Mouse (Mus musculus) common myeloid progenitor, adult 5-6 weeks (primary cell): ENCODE data around the gene Kctd10. TPM values are rescaled to one million over a fixed set of nuclear protein-coding genes. Genes with fewer than 3 reads are reported as not detected.

ENCODE experiments used
- ATAC-seq: replicated peaks from 2 replicates; pipeline ENCODE4 v1.8.0; 2016; ENCODE audit warnings: low read depth, mild to moderate bottlenecking, moderate TSS enrichment, inconsistent platforms; ENCODE audit not compliant: poor library complexity, severe bottlenecking
- total RNA-seq: library from RNA; stranded (forward); fragments of 200-1000, 187-1606 nt; gene quantifications from 2 replicates; pipeline ENCODE4 v1.2.3, GENCODE M21; 2017

The Kctd10 gene
- total RNA-seq, 1 experiment from 2014 or later: 51.3 TPM

DNA sequence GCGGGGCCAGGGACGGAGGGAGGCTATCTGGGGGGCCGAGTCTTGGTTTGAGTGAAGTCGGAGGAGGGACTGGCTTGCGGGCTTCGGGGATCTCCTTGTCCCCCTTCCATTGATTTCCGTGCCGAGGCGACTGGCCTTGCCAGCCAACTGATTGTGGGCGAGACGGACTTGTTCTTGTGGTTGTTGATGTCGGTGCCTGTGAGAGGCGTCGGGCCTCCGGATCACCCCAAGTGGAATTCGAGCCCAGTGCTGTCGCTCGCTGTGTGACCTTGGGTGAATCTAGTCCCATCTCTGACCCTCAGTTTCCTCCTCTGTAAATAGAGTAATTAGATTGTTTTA lies 674 bp upstream of the Kctd10 start:
- peak; percentile 5 for ATAC-seq

DNA sequence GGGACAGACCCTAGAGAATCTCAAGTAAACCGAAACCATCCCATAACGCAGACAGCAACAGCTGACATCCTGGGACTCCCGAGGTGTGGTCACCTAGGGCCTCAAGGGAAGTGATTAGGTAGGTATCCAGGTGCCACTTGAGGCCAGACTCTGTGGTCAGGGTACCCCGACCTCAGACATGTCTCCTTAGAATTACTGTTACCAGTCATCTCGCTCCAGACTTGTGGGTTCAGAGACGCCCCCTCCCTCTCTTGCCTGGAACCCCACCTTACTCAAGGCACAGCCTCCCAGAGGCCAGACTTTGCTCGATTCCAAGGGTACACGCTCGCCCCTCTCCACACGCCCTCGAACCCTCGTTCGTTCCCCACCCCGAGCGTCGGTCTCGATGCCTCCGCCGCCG lies 545 bp downstream of the Kctd10 start:
- no peak for ATAC-seq

DNA sequence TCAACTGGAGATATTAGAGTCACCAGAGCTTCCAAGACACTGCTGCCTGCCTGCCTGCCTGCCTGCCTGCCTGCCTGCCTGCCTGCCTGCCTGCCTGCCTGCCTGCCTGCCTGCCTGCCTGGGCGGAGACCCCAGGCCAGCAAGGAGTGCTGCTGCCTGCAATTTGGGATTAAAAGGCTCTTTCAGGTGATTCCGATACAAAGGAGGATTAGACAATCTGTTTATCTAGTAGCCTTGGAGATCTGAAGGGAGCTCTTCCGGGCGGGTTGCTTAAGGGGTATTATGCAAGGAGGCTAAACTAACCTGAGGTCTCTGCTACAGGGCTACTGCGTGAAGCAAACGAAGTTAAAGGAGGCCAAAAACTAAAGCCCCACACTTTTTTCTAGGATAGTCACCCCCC lies 1.4 kb downstream of the Kctd10 start:
- ATAC-seq: no peak

DNA sequence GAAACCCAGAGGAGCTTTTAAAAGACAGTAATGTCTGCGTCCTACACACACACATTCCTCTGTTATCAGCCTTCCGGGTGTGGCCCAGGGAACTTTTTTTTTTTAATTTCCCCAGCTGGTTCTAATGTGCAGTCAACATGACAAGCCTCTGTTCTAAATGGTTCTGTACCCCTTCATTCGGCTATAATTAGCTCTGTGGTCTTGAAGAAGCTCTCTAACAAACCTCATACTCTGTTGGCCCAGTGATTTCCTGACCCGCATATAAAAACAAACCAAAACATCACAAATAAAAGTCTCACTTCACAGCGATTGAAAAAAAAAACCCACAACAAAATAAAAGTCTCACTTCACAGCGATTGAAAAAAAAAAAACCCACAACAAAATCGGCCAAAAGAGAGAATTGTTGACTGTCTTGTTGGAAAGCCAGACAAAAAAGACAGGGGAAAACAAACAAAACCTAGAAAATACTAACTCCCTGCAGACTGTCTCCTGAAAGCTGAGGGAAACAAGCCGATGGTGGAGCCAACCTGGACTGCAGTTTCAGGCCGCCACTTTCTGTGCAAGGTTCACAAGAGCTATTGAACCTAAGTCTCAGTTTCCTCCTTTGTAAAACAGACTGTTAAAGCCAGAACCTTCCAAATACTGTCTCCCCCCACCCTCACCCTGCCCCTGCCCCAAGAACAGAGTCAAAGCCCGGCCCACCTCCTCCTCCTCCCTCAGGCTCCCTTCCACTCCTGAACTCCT lies 2.0 kb downstream of the Kctd10 start:
- peak; percentile 8; the same call in 1 of the 2 replicates for ATAC-seq

DNA sequence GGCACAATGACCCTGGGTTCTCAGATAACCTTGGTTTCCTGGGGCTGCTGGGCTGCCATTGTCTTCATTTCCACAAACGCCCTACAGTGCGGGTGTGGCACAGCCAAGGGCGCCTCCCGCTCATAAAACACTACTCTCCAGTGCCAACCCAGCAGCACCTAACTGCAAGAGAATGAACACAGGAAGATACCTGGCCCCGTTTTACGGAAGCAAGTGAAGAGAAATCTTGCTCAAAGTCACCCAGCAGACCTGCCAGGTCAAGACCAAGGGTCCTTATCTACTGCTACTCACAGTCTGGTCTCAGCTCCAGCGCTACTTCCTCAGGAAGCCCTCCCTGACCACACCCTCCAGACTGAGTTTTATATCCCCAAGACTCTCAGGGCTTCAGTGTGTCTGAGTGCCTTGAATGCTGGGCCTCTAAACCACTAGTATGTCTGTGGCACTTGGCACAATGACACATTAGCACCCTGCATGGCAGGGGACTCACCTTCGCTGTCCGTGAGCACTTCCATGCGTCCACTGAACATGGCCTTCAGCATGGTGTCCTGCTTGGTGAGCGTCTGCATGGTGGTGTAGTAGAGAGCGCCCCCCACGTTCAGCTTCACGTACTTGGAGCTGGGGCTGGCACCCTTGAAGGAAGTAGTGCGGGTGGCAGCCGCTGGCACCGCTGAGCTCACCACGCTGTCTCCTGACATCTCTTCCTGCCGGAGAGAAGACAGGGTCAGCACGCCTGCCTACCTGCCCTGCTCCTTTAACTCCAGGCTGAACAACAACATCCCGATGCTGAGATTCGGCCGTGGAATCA lies 5.7 kb downstream of the Kctd10 start:
- ATAC-seq: peak; percentile 66

DNA sequence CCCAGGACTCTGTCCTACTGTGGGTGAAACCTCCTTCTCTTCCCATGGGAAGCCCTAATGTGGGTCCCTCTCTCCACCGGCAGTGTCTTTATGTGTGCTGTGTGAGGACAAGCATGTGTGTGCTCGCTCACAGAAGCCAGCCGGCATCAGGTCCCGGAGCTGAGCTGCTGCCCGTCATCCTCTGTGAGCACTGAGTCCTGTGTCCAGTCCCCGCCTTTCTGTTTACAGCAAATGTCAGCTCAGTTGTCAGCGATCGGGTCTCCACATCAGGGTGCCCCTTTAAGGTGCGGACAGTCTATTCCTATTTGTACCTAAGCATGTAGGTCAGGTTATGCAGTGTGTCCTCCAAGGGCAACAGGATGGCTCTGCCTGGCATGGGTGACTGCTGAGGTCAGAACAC lies 6.7 kb downstream of the Kctd10 start:
- ATAC-seq: no peak

DNA sequence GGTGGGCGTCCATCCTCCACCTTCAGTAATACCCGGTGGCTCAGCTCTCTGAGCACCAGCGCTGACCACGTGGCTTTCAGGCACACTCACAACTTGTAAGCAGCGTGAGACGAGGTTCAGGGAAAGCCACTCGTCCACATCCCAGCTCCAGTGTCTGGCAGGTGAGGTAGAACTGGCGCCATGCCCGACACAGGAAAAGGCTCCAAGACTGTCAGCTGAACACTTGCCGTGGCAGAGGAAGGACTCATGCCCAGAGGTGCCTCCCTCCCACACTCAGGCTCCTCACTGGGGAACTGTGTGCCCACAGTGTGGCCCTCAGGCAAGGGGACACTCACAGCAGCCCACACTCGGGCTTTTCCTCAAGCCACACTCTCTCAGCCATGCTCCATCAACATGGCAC lies 7.1 kb downstream of the Kctd10 start:
- no peak for ATAC-seq

DNA sequence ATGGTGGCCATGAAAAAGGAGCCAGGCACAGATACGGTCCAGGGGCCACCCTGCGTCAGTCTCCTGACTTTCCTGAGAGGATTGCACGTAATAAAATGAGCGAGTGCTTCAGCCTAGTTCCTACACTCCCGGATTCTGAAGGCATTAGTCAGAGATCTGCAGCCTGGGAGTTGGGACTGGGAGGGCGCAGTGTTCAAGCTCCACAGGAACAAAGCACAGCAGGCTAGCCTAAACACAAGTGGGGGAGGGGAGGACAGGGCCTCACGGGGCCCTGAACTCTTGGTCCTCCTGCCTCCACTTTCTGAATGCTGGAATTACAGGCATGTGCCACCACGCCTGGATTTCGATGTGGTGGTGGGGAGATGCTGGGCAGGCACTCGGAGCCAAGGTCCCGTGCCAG lies 7.7 kb downstream of the Kctd10 start:
- ATAC-seq: no peak

DNA sequence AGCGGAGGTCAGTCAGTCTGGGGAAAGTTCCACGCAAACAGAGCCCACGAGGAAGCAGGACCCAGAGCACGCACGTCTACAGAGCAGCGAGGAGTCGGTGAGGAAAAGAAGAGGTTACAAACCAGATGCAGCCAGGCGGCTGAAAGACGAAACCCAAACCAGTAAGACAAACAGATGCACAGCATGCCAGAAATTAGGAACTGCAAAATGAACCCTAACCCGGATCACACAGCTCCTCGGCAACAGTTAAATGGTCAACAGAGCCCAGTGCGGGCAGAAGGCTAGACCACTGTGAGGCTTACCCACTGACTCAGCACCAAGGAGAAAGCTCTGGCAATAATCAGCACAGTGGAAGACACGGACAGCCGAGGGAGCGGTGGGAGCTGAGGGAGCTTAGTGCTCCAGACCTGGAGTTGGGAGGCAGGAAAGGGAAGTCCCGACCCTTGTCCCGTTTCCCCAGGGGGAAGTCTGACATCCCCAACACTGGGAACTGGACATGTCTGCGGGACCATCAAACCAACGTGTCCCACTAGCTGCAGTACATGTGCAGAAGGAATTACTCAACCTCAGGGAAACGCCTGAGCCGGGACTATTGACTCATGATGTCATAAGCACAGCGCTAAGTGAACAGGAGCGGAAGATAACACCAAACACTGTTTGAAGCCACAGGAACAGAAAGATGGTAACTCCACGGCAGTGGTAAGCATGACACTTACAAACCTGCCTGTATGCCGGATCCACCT lies 8.4 kb downstream of the Kctd10 start:
- no peak for ATAC-seq

DNA sequence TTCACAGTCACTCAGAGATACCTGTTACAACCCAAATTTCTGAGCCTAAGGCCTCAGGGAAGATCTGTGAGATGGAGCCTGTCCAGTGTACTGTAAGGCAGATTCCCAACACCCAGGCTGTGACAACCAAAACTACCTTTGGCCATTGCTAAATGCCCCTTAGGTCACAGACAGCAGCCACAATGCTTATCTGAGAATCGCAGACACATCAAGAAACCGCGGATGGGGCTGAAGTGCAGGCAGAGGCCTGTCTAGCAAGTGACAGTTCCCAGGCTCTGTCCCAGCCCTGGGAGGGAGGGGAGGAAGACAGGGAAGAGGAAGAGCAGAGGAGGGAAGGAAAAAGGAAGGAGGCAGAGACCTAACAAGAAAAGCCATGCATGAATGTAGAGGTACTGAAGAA lies 9.0 kb downstream of the Kctd10 start:
- peak; percentile 68 for ATAC-seq

DNA sequence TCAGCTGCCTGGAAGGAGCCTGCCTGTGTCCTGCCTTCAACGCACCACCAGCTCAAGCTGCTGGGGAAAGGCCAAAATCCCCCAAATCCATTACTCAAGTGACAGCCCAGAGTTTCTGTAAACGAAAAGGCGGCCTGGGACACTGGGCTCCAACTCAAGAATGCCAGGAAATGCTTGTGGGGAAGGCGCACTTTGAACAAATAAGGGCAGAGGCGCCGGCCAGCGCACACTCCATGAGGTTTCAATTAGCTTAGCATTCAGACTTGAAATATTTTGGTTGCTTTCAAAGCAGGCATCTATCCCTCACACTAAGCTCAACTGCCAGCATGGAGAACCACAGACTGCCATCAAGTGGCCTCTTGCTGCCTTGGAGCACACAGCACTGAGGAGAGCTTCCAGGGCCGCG lies 9.9 kb downstream of the Kctd10 start:
- no peak for ATAC-seq

DNA sequence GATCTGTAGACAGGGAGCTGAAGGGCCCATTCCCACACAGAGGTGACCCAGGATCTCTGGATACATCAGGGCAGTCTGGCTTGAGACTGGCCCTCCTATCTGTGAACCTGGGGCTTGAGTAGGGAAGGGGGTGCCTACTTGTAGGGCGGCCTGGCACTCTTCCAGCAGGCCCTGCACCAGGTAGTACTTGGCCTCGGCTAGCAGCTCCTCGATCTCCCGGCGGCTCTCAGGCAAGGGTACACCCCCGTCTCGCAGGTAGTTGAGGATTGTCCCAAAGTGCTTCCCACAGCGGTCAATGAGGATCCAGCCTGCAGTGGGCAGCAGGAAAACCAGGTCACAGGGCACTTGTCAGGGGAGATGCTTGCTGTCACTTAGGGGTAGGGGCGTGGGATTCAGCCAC lies 10.4 kb downstream of the Kctd10 start:
- ATAC-seq: no peak

DNA sequence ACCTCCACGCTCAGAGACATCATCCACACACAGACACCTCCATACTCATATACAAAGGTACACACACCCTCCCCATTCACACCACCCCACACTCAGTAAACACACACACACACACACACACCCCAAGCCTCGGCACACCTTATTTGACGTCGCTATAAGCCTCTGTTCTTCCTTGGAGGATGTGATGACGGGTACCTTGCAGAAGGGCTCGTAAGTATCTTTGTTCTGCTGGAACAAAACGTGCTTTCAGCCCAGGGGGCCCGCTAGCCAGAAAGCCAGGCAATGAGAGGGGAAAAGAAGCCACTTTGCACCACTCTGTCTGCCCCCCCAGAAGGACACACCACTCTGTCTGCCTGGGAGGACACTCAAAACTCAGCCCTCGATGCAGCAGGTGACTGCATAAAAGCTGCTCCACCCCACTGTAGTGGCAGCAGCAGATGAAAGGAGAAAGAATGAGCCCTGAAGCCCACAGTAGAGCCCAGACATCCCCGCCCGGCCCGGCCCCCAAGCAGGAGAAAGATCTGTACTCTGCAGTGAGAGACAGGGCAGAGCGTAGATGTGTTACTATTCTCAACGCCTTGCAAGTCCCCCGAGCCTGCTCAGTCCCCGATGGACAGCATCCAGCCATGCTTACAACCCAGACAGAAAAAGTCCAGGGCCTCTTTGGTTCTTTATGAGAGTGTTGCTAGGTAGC lies 11.4 kb downstream of the Kctd10 start:
- ATAC-seq: no peak

DNA sequence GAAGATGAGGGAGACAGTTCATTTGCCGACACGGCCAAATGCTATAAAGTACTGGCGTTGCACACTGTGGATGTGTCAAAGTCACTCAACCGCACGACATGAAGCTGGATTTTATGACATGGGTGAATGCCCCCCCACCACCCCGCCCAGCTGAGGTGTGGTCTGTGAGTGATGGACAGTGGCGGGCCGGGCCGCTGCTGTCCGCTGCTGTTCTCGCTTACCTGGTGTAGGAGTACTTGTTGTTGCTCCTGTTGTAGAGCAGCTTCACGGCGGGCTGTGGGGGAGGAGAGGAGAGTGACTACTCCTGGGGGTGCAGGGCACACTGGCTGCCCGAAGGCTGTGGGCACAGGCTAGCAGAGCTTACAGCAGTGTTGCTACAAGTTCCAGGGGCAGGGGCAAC lies 12.2 kb downstream of the Kctd10 start:
- ATAC-seq: no peak

DNA sequence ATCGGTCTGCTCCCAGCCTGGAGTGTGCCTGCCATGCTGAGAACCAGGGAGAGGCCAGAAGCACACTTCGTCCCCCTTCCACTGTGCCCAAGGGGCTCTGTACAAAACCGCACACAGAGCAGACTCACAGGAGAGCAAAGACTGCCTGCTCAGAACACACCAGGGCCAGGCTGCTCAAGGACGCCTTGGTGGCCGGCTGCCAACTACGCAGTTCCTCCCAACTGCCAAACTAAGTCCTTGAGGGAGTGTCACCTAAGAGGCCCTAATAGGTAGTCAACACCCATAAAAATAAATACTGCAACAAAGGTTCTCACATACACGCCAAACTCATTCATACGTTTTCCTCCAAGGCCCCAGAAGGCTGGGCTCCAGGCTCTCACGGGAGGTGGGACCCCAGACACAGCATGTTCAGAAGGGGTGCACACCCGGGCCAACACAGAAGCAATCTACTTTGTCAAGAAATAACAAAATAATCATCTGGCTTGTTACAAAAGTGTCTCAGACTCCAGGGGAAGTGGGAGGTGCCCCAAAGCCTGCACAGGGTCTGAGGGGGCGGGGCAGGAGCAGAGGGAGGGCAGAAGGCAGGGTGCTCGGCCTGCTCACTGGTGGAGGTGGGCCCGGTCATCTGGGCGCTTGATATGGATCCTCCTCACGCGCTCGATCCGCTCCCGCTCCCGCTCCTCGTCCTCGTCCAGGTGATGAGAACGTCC lies 15.1 kb downstream of the Kctd10 start:
- peak; percentile 60 for ATAC-seq

DNA sequence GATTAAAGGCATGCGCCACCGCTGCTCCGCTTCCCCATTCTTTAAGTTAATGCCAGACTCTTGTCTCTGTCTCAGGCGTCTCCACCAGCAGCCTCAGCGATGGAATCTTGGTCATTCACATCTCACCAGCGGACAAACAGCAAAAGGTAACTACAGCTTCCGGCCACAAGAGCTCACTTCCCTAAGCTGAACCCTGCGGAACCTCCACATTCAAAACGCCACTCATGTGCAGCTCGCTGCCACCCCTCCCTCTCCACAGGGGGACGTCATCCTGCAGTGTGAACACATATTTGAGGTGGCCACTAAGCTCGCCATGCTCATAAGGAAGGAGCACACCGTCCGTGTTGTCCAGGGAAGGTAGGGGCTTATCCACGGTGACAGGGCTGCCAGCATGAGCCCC lies 19.3 kb downstream of the Kctd10 start:
- peak; percentile 40 for ATAC-seq

DNA sequence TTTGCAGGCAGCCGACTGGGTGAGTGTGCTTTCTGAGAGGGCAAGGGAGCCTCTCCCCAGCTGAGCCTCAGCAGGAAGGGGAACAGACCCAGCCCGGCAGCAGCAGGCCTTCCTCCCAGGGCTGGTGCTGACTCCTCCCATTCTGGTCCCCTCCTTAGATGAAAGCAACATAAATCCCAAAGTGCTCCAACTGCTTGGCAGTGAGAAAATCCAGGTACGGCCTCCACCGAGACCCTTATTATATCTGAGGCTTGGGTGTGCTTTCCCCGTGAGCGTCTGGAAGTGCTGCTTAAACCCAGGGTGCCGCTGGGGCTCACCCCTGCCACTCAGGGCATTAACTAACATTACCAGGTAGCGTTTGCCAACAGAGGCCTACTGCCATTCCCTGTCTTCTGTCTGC lies 20.7 kb downstream of the Kctd10 start:
- 0 out of 2 replicates have a peak, but pooled peaks have one; percentile 24 for ATAC-seq

DNA sequence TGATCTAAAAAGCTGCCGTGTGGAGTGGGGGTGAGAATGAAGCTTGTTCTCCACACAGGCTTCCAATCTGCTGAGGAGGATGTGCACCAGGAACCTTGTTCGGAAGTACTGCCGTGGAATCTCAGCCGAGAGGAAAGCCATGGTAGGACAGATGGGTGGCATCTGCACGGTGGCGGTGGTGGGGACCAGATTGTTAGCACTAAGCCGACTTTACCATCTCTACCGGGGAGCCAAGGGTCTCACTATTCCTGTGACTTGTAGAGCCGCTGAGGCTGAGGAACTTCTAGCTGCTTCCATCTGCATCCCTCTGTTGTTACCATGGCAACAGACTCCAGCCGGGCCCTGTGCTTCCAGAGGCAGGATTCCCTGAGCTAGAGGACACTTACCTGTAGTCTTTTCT lies 21.5 kb downstream of the Kctd10 start:
- no peak for ATAC-seq

DNA sequence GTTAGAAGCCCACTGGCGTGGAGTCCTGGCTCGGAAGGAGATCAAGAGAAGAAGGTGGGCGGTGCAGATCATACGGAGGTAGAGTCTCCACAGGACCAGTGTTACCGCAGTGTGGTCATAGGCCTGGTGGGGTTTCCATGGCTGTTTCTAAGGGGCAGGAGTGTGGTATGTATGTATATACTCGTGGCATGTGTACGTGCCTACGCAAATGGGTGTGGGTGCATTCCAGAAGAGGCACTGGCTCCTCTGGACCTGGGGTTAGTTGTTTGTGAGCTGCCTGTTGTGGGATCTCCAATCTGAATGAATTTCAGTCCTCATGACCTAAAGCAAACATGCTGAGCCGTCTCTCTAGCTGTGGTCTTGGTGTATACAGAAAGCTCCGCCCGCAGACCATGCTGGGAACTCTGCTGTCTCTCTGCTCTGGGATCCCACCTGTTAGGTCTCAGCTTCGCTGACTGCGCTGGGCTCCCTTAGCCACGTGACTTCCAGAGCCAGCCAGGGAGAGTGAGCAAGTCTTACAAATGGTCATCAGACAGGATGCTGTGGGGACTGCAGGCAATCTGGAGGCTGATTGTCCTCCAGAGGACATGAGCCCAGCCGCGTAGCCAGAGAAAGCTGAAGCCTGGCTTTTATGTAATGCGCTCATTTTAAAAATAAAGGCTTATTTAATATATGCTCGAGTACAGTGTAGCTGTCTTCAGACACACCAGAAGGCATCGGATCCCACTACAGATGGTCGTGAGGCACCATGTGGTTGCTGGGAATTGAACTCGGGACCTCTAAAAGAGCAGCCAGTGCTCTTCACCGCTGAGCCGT lies 23.2 kb downstream of the Kctd10 start:
- peak; percentile 30 for ATAC-seq
